Mouse (Mus musculus) monocyte, adult 2 months (primary cell): ENCODE results near the gene Taar3.

Experiments used
- DNase-seq, 2 experiments: peaks; one replicate each; pipeline ENCODE4 v3.0.0; 2022; ENCODE audit warnings: low spot score in 2 of 2, low read depth in 1 of 2

Gene Taar3

DNA sequence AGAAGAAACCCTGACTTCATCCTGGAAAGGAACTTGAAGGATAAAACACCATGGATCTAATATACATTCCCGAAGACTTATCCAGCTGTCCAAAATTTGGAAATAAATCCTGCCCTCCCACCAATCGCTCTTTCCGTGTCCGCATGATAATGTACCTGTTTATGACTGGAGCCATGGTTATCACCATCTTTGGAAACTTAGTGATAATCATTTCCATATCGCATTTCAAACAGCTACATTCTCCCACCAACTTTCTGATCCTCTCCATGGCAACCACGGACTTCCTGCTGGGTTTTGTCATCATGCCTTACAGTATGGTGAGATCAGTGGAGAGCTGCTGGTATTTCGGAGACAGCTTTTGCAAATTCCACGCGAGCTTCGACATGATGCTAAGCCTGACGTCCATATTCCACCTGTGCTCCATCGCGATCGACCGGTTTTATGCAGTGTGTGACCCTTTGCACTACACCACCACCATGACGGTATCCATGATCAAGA, at the start of gene Taar3:
Gene Taar3 (plus strand): TSS at position 51 of the 498 bp plus-strand sequence.
- no peak for DNase-seq

DNA sequence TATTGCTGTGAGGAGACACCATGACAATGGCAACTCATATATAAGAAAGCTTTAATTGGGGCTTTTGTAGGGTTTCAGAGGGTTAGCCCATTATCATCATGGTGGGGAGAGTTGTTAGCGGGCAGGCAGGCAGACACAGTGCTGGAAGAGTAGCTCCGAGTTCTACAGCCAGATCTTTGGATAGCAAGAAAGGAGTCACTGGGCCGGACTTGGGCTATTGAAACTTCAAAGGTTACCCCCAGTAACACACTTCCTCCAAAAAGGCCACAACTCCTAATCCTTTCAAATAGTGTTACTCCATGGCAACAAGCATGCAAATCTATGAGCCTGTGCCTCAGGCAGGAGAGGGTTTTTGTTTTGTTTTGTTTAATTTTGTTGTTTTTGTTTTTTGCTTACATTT, 48.2 kb upstream of the Taar3 start:
- no peak for DNase-seq

DNA sequence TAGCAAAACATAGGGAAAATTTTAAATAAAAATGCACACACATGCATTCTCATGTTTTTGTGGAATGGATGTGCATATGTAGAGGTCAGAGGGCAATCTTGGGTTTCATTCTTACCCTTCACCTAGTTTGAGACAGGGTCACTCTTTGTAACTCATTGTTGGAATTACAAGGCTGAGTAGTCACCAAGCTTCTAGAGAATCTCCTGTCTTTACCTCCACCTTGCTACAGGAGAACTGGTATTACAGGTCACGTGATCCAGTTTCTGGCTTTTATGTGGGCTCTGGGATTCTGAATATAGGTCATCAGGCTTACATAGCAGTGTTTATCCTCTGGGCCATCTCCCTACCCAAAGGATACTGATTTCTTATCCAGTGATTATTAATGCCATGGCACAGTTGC, 43.7 kb upstream of the Taar3 start:
- DNase-seq: no peak

DNA sequence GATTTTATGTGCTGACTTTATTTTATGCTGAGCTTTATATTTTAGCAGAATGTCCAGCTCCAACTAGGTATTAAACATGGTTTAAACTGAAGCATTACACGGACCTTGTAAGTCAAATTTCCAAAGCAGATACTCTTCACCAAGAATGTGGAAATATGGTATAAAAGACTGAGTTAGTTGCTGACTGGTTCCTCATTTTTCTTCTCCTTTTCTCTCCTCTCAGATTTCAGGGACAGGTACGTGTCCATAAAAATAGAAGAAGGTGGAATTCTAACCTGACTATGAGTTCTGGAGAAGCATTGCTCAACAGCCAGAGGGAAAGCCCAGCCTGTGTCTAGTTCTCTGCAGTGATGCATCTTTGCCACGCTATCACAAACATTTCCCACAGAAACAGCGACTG, 29.3 kb upstream of the Taar3 start, which contains the start of gene Taar1:
Gene Taar1 (plus strand): TSS at position 301 of the 400 bp plus-strand sequence.
- DNase-seq: no peak

DNA sequence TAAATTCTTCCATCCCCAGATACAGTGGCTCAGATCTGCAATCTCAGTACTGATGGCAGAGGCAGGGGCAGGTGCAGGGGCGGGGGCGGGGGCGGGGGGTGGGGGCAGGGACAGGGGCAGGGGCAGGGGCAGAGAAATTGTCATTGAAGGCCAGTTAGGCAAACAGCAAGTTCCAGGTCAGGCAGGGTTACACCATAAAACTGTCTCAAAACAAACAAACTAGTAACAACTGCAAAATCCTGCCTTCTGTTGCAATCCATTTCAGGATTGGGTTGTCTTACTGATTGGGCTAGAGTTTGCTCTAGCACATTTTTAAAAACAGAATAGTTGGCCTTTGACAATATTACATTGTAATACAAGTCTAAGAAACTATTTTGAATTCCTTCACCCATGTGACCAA, 26.9 kb upstream of the Taar3 start:
- no peak for DNase-seq

DNA sequence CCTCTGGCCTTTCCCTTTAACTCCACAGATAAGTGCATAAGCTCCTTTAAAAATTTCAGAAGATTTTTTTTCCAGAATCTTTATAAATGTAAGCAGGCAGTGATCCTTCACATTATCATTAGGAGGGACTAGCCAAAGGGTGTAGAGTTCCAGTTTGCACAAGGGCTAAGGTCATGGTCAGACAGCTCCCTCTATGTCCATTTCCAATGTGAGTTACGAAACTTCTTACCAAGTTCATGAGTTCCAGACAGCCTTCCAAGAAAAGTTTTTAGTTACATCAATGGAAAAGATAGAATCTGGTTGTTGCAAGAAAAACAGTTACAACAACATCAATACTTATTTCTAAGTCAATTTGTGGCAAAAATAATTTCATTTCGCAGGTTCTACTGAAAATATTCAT, 25.4 kb upstream of the Taar3 start:
- DNase-seq: no peak

DNA sequence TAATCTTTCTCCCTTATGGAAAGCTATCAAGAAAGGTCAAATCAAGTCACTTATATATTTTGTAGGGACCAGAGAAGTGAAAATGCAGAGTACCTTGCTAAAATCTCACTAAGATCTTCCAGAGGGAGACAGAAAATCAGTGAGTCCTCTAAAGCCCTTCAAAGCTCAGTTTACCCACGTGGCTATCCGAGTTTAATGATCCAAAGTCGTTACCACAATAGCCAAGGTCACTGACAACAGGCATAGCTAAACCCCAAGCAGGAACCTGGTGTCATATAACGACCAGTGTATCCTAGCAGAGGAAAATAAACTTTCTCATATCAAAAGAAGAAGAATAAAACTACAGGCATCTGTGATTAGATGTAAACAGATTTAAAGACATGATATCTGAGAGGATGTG, 11.7 kb upstream of the Taar3 start:
- DNase-seq: no peak

DNA sequence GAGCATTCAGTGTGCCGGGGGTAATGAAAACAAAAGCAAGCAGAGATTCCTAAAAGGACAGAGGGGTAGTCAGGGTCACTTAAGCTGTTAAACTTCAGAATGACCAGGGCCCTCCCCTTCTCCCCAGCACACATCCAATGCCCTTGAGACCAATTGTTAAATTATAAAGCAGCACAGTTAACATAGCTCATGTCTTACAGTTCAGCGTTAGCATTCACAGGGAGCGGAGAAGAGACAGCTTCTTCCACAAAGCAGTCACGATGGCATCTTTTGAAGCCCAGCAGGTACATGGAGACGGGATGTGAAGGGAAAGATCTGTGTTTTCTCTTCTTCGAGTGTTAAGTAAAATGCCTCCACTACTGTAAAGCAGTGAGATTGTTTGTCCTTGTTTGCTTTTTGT, 11.0 kb upstream of the Taar3 start, which contains the start of gene Taar2:
Gene Taar2 (plus strand): TSS at position 261 of the 400 bp plus-strand sequence.
- DNase-seq: no peak

DNA sequence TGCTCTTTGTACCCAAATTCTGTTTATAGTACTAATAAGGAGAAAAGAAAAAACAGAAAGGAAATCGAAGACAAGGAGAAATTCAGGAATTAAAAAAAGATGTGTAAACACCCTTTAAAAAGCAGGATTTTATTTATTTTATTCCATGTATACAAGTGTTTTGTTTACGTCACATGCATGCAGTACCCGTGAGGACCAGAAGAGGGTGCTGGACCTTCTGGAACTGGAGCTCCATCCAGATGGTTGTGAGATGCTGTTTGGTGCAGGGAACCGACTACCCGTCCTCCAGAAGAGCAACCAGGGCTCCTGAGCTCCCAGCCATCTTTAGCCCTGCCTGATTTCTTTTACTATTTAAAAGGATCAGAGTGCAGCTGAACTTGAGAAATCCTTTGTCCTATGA, 6.9 kb upstream of the Taar3 start:
- DNase-seq: no peak

DNA sequence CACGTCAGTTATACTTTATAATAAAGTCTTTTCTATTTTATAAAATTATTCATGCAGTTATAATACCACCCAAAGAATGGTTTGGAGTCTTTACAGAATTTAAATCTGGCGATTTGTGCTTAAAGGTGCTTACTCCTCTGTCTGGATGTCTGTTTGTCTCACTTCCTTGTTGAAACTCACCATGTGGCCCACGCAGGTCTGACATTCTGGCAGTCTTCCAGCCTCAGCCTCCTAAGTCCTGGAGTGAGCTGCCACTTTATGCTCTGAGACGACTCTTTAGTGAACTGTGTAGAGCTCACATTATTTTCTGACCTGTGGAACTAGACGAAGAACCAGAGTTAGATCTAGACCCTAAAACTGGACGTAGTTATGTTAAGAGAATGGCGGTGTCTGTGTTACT, 1.3 kb upstream of the Taar3 start:
- no peak for DNase-seq

DNA sequence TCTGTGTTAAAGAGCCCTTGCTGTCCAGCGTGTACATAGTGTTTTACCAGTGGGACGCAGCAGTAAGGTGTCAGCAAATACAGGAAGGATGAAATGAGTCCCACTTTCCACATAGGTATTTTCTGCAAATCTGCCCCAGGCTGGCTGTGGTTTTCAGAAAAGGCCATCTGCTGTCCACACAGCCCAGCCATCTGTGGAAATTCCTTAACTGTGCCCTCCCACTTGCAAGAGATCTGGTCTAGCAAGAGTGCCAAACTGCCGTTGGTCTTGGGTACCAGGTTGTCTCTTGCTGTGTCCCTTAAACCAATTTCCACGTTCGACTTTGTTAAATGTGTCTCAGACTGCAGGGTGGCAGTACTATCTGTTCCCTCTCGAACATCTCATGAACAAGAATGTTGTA, 2.4 kb downstream of the Taar3 start:
- no peak for DNase-seq

DNA sequence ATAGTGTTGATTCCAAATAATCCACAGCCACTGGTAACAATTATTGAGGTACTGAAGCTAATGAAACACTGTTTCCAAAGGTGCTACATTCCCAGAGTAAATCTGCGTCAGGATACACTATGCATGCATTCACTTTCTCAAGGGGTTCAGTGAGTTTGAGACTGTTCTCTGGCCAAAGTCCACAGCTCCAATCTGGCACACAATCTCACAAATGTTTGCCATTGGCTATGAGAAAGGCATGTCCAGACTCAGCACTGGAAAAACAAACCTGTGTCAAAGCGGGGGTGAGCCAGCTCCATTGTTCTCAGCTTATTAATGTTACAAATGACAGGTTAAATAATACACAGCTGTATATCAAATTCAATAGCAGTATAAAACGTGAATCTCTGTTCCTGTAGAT, 9.7 kb downstream of the Taar3 start:
- no peak for DNase-seq

DNA sequence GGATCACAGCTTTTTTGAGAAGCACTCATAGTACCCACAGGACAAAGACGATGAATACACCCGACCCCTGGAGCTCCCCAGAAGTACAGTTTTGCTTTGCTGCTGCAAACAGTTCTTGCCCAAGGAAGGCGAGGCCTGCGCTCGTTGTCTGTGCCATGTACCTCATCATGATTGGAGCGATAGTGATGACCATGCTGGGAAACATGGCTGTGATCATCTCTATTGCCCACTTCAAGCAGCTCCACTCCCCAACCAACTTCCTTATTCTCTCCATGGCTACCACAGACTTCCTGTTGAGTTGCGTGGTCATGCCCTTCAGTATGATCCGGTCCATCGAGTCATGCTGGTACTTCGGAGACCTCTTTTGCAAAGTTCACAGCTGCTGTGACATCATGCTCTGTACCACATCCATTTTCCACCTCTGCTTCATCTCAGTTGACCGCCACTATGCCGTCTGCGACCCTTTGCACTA, 11.1 kb downstream of the Taar3 start, which contains the start of gene Taar4:
Gene Taar4 (plus strand): TSS at position 51 of the 472 bp plus-strand sequence.
- DNase-seq: no peak

DNA sequence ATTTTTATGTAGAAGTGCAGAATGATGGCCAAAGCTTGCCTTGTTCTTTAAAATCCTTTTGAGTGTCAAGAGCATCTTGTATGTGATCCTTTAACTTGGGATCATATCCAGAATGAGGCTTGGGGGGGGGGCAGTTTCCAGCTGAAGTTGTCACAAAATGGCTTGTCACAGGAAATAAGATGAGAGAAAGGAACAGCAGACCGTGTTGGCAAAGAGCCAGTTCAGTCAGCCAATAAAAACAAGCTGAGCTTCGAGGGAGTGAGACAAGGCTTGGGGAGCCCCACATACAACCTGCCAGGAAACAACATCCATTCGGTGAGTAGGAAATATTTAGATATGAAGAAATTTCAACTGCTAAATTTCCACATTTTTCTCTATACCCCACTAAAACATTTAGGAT, 14.1 kb downstream of the Taar3 start:
- no peak for DNase-seq

DNA sequence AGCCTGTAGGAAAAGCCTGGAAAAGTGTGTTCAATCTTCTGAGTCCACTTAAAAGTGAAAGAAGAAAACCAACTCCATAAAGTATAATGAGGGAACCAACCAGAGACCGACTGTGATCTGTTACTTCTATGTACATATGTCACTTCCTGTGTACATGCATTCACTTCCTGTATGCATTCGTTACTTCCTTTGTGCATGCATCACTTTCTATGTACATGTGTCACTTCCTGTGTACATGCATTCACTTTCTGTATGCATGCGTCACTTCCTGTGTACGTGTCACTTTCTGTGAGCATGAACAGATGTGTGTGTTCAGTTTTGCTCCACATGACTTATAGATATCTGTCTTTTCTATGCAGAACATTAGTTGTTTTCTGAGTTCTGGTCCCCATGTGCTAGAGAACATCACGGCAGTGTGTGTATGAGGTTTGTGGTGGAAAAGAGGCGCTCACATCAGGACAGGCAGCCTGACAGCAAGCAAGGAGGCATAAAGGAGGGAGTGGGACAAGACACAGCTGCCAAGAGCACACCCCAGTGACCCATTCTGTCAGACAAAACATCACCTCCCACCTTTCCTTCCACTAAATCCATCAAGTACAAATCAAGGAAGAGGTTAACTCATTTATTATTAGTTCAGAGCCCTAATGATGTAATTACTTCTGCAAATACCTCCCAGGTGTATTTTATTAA, 15.7 kb downstream of the Taar3 start:
- no peak for DNase-seq

DNA sequence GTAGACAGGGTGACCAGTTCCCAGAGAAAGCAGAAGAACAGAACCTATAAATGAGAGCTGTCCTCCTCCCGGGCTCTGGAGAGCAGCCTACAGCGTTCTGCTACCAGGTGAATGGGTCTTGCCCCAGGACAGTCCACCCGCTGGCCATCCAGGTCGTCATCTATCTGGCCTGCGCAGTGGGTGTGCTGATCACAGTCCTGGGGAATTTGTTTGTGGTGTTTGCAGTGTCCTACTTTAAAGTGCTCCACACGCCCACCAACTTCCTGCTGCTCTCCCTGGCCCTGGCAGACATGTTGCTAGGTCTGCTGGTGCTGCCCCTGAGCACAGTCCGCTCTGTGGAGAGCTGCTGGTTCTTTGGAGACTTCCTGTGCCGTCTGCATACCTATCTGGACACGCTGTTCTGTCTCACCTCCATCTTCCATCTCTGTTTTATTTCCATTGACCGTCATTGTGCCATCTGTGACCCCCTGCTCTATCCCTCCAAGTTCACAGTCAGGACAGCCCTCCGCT, 21.4 kb downstream of the Taar3 start, which contains the start of gene Taar5:
Gene Taar5 (plus strand): TSS at position 51 of the 510 bp plus-strand sequence.
- DNase-seq: no peak

DNA sequence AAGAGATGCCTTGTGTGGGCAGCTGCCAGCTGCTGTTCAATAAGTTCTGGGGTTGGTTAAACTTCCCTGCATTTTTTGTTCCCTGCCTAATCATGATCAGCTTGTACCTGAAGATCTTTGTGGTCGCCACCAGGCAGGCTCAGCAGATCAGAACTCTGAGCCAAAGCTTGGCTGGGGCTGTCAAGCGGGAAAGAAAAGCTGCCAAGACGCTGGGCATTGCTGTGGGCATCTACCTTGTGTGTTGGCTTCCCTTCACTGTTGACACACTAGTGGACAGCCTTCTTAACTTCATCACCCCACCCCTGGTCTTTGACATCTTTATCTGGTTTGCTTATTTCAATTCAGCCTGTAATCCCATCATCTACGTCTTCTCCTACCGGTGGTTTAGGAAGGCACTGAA, 21.9 kb downstream of the Taar3 start:
- DNase-seq: no peak

DNA sequence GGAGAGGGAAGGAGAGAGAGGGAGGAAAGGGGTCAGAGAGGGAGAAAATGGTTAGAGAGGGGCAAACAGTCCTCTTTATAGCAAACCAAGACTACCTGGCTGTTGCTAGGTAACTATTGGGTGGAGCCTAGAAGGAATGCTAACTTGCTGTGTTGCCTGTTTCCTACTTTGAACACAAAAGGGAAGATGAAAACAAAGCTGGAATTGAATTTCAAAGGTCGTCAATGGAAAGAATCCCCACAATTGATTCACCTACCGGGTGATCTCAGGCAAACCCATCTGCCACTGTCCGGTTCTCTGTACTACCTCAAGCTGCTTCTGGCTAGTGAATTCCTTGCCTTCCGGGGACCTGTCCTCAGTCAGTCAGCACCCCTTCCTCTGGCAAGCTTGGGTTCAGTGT, 28.6 kb downstream of the Taar3 start:
- DNase-seq: no peak

DNA sequence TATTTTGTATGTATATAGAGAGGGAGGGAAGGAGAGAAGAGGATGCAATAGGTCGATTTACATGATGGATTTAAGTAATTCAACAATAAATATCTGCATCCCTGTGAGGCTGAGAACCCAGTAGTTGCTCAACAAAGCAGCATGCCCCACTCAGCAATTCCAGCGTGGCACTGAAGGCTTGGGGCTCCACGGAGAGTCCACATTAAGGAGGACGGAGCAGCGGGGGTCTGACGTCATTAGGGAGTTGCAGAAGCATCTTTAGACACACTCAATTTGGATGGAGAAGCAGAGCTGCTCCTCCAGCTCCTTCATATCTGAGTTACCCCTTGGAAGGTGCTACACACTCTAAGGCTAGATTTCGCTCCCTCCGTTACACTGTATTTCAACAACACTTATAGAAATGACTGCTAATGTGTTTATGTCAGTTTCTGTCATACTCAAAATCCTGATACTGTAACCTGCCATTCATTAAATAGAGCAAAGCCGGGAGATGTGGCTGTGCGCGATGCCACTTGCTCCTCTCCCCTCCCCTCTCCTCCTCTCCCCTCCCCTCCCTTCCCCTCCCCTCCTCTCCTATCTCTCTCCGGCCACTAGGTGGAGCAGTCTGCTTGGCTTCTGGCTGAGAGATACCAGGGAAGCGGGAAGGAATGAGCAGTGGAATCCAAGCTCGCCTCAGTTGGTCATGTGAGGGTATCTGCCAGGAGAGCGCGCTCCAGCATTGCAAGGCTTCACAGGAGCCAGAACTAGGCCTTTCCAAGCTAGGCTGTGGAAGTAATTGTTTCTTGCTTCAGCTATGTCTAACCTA, 29.7 kb downstream of the Taar3 start:
- no peak for DNase-seq

DNA sequence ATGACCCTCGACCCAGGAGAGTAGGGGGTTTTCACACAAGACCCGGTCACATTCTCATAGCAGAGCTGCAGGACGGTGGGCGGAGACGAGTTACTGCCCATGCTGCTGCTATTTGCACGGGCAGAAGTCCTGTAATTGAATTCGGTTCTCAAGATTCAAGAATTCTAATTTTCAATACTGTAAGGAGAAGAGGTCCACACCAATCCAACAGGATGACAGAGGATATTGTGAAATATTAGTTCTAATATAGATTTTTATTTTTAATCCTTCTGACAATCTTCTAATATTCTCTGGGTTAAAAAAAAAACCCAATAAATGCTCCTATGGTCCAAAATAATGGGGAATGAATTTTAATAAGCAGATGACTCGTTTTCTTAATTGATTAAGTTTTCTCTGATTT, 36.2 kb downstream of the Taar3 start, which contains the start of gene Taar6:
Gene Taar6 (minus strand): TSS at position 101 of the 400 bp plus-strand sequence.
- no peak for DNase-seq

DNA sequence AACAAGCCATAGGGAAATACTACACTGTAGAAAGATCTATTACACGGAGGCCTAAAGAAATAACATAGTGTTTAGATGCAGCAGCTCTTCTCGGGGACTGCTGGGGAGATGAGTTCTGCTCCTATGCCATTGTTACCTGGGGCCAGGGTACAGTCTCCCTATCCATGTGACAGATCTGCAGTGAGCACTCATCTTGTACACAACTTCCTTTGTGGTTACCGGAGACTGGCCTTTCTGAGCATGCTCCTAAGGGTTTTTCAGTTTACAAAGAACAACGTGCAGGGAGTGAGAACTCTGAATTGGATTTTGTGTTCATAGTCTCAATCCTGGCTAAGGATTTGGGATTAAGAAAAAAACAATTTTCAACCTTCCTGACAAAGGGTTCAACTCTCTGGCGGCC, 37.1 kb downstream of the Taar3 start:
- no peak for DNase-seq

DNA sequence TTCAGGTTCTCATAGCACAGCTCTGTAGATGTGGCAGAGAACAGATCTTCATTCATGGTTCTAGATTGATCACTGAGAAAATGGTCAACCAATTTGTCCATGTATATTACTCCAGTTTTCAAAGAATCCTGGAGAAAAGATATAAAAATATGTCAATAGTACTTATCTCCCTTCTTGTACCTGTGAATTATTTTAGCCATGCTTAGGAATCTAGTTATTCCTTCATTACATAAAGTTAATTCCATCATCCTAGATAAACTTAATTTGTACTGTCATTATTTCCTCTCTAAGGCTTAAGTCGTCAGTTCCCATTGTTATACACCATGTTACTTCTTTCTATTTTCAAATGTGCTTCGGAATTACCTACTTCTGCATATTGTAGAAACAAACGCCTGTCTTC, 44.0 kb downstream of the Taar3 start, which contains the start of gene Taar7a:
Gene Taar7a (minus strand): TSS at position 101 of the 400 bp plus-strand sequence.
- DNase-seq: no peak
